Comparison of ENCODE assay signal across 1 mouse cellular context in genomic region chr5:92633526-92633925, GRCm38 (mm10).
TF ChIP-seq lines count a peak whose summit lies in the region.

No protein-coding gene starts in this region.

TF ChIP-seq in ES-E14, 5 proteins besides CTCF, POLR2A, EP300 and RAD21 (continued from another document):
- TF ChIP-seq ZNF384 (IDR thresholded peaks at IDR 0.05; ENCODE audit: low read depth, low read length) (no peak), HCFC1 (IDR thresholded peaks at IDR 0.05; ENCODE audit: borderline replicate concordance, insufficient read depth, low read length) (no peak)
